Mouse (Mus musculus) lung, adult 18-20 months (tissue): ENCODE data around the gene Tubd1.
A peak's percentile ranks its signal among the peaks of the same experiment; 100 is the strongest.

ENCODE experiments used
- DNase-seq, 2 experiments: peaks; one replicate each; pipeline ENCODE4 v3.0.0; 2022; ENCODE audit warnings: mixed read lengths in 2 of 2

The Tubd1 gene

DNA sequence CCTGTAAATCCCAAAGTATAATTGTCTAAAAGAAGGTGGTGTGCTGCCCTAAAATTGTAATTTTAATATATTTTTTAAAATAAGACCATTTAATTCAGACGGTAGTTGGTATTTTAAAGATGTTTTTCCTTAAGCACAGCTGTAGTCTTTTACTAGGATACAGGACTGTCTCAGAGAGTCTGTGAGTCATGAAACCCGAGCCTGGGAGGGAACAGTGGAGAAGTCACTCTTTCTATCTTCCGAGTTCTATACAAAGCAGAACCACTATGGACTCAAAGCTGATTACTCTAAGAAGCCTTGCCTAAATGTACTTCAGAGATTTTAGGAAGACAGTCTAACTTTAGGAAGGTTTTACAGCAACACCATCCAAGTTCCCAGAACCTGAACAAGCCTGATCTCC lies 57.3 kb downstream of the Tubd1 start:
- no peak for DNase-seq

DNA sequence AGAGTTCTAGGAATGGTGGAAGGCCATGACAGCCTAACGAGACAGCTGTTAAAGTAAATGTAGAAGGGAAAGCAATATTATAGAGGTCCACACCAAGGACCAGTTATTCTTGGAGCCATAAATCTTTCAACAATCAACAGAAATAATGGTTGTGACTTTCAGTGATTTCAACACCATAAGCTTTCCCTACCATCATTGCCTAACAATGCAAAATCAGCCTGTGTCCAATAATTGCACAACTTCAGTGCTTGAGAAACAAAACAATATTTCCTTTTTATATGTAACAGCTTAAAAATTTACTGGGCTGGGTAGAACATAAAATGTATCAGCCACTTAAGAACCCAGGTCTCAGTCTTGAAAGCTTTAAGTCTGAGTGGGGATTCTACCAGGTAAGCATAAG lies 58.9 kb downstream of the Tubd1 start:
- peak in 1 of 2 experiments; percentile 51 for DNase-seq

DNA sequence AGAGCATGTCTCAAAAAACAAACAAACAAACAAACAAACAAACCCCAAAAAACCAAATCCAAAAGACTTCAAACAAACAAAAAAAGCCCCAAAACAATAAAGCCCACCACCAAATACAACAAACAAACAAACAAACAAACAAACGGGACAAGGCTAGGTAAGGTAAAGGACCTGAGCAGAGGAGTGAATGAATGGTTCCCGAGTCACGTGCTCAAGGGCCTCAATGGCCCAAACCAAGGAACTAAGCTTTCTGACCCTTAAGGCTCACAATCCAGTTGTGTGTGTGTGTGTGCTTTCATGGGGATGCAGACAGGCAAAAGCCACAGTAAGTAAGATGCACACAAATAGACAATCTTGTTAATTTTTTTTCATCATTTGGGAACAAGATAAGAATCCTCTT lies 59.5 kb downstream of the Tubd1 start:
- no peak for DNase-seq

DNA sequence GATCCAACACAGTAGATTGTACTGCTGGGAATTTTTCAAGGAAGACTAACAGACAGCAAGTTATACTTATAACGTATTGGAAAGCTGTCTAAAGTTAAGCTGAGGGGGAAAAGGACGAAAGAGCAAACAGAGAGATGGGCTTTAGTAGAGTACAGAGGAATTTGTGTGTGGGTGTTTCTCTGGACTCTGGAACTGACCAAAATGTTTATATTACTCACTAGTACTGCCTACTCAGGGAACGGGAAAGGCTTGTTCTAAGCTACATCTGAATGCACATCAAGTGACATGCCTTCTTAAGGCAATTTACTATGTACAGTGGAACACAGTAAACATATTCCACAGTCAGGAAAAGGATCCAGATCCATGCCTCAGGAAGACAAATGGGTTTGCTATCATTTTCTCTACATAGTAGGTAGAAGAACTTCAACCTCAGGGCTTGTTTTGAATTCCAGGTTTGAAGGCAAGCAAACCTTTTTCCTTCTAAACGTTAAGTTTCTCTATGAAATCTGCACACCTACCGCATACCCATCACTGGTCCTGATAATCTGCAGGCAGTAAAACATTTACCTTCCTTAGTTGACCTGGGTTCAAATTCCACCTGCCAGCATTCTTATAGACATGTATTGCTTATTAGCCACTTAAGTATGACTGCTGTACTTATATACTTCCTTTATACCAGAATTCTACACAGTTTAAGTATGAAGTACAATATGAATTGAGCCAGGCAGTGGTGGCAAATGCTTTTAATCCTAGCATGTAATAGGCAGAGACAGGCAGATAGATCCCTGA lies 60.1 kb downstream of the Tubd1 start:
- no peak for DNase-seq

DNA sequence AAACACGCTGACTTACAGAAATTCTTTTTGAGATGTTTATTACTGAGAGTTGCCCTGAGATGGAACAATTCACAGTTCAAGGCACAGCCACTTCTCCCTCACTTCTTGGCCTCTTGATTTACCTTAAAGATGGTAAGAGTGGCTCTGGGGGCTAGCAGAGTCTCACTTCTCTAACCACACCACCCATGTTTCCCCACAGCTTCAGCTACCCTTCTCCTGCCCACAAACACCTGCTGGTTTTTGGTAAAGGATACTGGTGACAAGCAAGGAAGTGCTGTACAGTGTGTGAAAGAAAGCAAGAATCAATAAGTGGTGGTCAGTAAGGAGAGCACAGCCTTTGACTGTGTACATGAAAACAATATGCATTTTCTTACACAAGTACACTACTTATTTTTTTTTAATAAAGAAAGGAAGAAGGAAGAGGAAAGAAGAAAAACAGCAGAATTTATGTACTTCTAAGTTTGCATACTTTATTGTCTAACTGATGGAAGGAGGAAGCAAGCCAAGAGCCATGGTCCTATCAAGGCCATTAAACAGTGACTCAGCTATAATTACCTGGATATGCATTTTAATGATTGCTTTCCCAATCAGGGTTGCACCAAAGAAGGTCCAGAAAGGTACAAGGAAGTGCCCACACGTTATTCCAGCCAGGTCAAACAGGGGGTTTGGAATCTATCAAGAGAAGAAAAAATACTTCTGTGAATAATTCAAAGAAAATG lies 62.0 kb downstream of the Tubd1 start:
- DNase-seq, result no peak

DNA sequence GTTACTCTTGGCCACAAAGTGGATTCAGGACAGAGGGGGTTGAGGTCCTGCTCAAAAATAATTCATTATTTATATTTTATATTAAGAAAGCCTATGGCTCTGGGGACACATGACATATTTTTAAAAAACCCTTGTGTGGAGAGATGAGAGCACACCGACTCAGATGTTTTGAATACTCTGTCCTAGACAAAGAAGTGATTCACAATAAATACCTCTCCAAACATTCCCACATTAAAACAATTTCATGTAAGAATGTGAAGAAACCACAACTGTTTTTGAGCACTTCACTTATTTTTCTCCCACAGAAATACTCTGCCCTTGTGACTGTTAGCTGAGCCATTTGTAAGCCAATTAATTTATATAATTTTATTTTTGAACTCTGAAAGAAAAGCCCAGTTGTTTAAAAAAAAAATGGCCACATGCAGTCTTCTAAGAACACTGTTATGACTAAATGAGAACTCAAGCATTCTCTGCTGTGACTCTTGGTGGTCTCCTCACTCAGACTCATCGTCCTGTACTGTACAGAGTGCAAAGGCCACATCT lies 63.1 kb downstream of the Tubd1 start:
- DNase-seq, result no peak

DNA sequence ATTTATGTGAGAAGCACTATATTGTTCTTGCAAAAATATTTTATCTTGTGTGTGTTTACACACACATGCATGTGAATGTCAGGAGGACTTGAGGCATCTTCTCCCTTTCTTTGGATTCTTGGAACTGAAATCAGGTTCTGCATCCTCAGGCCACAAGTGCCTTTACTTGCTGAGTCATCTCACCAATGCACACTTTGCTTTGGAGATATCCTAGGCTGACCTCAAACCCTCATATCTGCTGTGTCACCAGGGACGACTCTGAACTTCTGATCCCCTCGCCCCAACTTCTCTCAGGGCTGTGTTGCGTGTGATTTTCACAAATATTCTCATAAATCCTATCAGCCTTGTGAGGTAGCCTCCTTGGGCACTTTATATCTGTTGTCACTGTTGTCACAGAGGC lies 65.4 kb downstream of the Tubd1 start:
- DNase-seq, result no peak

DNA sequence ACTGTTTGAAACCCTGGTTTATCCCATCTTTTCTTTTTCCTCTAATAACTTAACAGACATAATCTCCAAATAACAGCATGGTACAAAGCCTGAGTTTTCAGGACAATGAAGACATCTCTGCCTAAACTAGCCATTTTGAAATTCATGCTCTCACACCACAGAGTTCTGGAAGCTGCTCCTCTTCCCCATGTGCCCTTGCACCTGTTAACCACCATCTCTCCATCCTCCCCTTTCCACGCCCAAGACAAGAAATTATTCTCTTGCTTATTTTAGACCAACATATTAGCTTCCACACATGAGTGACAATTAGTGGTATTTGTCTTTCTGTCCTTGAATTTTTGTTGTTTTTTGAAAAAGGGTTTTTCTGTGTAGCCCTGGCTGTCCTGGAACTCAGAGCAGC lies 67.2 kb downstream of the Tubd1 start:
- DNase-seq, result no peak

DNA sequence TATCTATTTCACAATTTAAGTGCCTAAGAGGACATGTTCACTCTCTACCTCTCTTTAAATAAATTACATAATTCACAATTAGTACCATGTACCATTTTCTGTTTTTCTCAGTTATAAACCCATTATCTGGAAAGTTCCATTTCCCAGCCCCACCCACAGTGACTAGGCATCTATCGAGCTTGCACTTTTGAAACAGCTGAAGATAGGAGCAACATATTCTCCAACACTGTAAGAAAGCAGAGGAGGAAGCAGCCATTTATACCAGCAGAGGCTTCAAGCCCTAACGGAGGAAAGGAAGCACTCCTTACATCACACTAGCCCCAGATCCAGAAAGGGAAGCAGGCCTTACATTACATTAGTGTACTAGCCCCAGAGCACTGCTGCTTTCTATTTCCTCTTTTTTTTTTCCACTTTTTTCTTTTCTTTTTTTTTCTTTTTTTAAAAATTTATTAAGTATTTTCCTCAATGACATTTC lies 69.3 kb downstream of the Tubd1 start:
- peak; percentile 45 to 62 for DNase-seq

DNA sequence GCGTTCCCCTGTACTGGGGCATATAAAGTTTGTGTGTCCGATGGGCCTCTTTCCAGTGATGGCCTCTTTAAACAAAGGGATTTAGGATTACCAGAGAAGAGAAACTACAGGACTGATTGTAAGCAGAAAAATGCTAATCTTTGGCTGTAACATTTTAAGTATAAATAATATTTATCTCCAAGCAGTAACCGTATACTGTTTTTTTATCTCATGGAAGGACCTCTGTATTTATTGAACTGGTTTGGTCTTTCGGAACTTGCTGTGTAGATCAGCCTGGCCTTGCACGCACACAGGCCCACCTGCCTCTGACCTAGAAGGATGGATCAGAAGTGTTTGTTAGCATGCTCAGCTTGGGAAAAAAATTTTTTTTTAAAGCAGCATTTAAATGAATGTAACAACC lies 69.8 kb downstream of the Tubd1 start:
- no peak for DNase-seq
